Mouse (Mus musculus) intestine, embryonic 16.5 days (tissue): ENCODE data around the gene Ccnf. TPM values are rescaled to one million over a fixed set of nuclear protein-coding genes. Genes with fewer than 3 reads are reported as not detected.

Experiments
- ATAC-seq: fragments of 200-750 bp; cut with Nextera tagmentation; 2 replicates; pipeline ENCODE4 v1.8.0; 2017; ENCODE audit warnings: moderate TSS enrichment, moderate library complexity
- H3K27ac ChIP-seq: fragments of 300-500 bp; sonication (generic); 2 replicates; pipeline ENCODE4 v1.5.1; 2014; ENCODE audit warnings: mild to moderate bottlenecking, low read length
- H3K27me3 ChIP-seq: fragments of 300-500 bp; sonication (generic); replicated peaks from 2 replicates; pipeline ENCODE4 v1.6.1; 2014; ENCODE audit warnings: low read length, control low read depth, mixed read lengths; ENCODE audit not compliant: control insufficient read depth, insufficient read depth
- H3K36me3 ChIP-seq: fragments of 300-500 bp; sonication (generic); 2 replicates; pipeline ENCODE4 v1.6.1; 2014; ENCODE audit warnings: low read length, control low read depth; ENCODE audit not compliant: control insufficient read depth, insufficient read depth
- H3K4me1 ChIP-seq: fragments of 300-500 bp; sonication (generic); 2 replicates; pipeline ENCODE4 v1.6.1; 2014; ENCODE audit warnings: low read length, control low read depth, mixed read lengths; ENCODE audit not compliant: control insufficient read depth, insufficient read depth
- H3K4me2 ChIP-seq: fragments of 300-500 bp; sonication (generic); 2 replicates; pipeline ENCODE4 v1.6.1; 2014; ENCODE audit warnings: low read depth, low read length, control low read depth
- H3K4me3 ChIP-seq: fragments of 300-500 bp; sonication (generic); 2 replicates; pipeline ENCODE4 v1.5.1; 2014; ENCODE audit warnings: mild to moderate bottlenecking, low read length
- H3K9ac ChIP-seq: fragments of 300-500 bp; sonication (generic); 2 replicates; pipeline ENCODE4 v1.6.1; 2014; ENCODE audit warnings: low read depth, low read length
- H3K9me3 ChIP-seq: fragments of 300-500 bp; sonication (generic); 2 replicates; pipeline ENCODE4 v1.6.1; 2016; ENCODE audit warnings: low read length, control low read depth; ENCODE audit not compliant: control insufficient read depth
- WGBS: fragments of 180-500 bp; shearing (Covaris S2); extraction: QIAGEN DNeasy Blood & Tissue Kit; methylation state at CpG from one replicate; pipeline ENCODE4 v1.1.7; 2014; 5-methylcytosine and 5-hydroxymethylcytosine counted together
- polyA plus RNA-seq: library from polyadenylated mRNA; unstranded; fragments of >200 nt; fragmentation: Nextera tagmentation; extraction: Ambion mirVana; gene quantifications from 2 replicates; pipeline ENCODE4 v1.2.1, GENCODE M21; 2015

The Ccnf gene
- polyA plus RNA-seq, 1 experiment from 2014 or later, result 49.9 TPM

DNA sequence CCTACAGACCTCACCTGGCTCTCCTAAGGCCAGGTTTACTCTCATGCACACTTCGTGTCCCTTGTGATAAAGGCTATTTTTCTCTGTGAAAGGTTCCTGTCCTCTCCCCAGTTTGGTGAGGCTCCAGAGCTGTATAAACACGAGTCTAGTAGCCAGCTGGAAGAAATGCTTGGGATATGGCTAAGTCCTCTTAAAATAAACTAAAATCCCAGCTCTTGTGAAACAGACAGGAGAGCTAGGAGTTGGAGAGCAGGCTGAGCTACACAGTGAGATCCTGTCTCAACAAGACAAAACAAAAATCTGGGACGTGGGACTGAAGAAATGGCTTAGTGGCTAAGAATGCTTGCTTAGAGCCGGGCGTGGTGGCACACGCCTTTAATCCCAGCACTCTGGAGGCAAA lies 38.1 kb downstream of the Ccnf start:
- no peak for ATAC-seq
- H3K4me3 ChIP-seq, result no peak overlapping the region
- 53% methylated on average over 6 of the region's 6 CpGs for WGBS
- no peak overlapping the region for H3K9ac ChIP-seq
- H3K4me2 ChIP-seq, result no peak overlapping the region
- no peaks in the 10 kb centered on the region for H3K36me3 ChIP-seq
- H3K4me1 ChIP-seq, result peaks cover 47% of the 10 kb centered on the region
- 0 out of 2 replicates have a peak, but pooled peaks cover 5% of the 10 kb centered on the region for H3K27me3 ChIP-seq
- H3K27ac ChIP-seq, result peak overlapping the region; percentile 3; the same call in 1 of the 2 replicates
- no peaks in the 10 kb centered on the region for H3K9me3 ChIP-seq

DNA sequence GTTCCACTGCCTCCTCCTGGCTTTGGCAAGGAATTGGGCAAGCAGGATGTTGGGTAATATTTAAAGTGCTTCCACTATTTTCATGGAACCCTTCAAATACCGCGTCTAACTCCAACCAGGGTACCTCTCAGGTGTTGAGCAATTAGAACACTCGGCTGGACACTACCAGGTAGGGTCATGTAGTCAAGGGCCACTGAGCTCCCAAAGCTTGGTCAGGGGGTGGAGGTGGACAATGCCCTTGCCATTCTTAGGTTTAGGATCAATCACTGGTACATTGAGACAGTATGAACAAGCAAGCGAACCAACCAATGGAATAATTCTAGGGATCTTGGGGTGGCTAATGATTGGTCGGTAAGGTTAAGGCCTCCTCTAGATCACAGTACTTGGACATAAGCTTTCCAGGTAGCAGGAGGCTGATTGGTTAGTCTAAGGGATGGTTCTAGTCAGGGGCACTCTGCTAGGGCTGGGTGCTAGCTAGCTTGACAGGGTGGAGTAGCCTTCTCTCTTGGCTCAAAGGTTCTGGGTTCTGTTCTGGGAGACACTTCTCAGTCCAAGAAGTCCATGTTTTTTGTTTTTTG lies 38.8 kb downstream of the Ccnf start:
- WGBS, result 40% methylated on average over 5 of the region's 5 CpGs
- Histone ChIP-seq H3K9ac (no peak overlapping the region), H3K9me3 (no peaks in the 10 kb centered on the region), H3K4me1 (peaks cover 54% of the 10 kb centered on the region), H3K27ac (peak overlapping the region; percentile 3; the same call in 1 of the 2 replicates), H3K36me3 (no peaks in the 10 kb centered on the region), H3K4me2 (peak overlapping the region; percentile 90), H3K27me3 (peaks cover 10% of the 10 kb centered on the region; the same call in 1 of the 2 replicates), H3K4me3 (peak overlapping the region; percentile 45; the same call in 1 of the 2 replicates)
- no peak for ATAC-seq

DNA sequence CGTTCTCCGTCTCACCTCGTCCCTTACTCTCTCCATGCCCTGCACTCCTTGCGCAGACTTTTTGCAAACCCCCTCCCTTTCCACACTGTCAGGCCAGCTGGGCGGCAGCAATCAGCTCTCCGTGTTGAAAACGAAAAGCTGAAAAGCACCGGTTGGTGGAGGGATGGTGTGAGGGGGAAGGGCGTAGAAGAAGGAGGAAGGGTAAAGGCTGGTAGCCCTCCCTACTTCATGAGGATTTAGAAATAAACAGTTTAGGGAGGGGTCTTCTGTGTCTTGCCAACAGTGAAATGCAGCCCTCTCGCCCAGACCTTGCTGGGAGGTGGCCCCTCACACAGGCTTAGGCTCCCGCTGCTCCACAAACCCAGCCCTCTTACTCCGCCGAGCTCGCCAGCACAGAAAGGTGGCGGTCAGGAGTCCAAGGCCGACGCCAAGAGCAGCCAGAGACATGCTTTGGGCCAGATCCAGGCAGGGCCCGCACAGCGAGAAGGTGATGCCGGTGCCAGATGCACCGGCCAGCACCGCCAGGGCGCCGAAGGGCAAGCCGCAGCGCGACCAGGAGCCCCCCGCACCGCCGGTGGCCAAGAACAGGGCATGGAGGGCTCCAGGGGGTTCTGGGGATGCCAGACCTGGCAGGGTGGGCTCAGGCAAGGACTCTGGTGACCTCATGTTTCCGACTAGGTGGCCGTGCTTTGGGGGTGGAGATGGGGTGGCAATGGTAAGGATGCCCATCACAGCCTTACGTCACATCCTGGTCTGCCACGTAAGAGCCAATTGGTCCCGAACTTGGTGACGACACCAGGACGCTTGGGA lies 39.4 kb downstream of the Ccnf start:
- peak; percentile 21; the same call in 1 of the 2 replicates for ATAC-seq
- 5% methylated on average over 37 of the region's 37 CpGs for WGBS
- Histone ChIP-seq H3K27me3 (peaks cover 10% of the 10 kb centered on the region; the same call in 1 of the 2 replicates), H3K4me1 (peaks cover 61% of the 10 kb centered on the region), H3K9ac (peak overlapping the region; percentile 78), H3K4me3 (peak overlapping the region; percentile 45), H3K27ac (peak overlapping the region; percentile 63), H3K4me2 (peak overlapping the region; percentile 90), H3K9me3 (no peaks in the 10 kb centered on the region), H3K36me3 (no peaks in the 10 kb centered on the region)

DNA sequence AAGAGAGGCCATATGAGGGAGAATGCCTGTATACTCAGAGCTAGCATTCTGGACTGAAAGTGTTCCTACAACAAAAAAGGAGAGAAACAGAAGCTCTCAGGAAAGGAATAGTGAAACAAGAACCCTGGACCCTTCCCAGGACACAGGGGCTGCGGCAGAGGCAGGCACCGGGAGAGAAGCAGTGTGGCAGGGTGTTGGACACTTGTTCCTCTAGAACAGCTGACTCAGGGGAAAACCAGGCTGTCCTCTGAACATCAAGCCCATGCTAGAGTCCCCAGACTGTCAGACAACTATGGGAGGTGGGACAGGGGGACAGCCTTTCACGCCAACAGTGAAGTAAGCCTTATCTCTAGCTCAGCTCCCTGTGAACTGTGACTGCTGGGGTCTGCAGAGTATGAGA lies 40.7 kb downstream of the Ccnf start:
- no peaks in the 10 kb centered on the region for H3K36me3 ChIP-seq
- H3K4me2 ChIP-seq, result no peak overlapping the region
- H3K9me3 ChIP-seq, result no peaks in the 10 kb centered on the region
- no peak overlapping the region for H3K4me3 ChIP-seq
- 0 out of 2 replicates have a peak overlapping the region, but pooled peaks have one; percentile 1 for H3K9ac ChIP-seq
- H3K4me1 ChIP-seq, result peaks cover 73% of the 10 kb centered on the region
- ATAC-seq, result no peak
- WGBS, result 81% methylated on average over 3 of the region's 3 CpGs
- H3K27ac ChIP-seq, result peak overlapping the region; percentile 28; the same call in 1 of the 2 replicates
- peaks cover 10% of the 10 kb centered on the region; the same call in 1 of the 2 replicates for H3K27me3 ChIP-seq

DNA sequence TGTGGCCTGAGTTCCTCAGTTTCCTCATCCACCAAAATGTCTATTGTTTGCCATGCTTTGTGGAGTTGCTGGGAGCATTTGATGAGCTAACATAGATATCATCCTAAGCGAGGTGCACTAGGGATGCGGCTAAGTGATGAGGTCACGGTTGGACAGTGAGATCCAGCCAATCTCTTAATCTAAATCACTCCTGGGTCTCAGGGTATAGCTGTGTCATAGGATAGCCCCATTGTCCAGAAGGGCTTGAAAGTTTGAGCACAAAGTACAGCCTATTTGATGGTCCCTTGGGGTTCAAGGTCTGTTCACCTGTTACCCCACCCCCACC lies 41.4 kb downstream of the Ccnf start:
- peaks cover 10% of the 10 kb centered on the region; the same call in 1 of the 2 replicates for H3K27me3 ChIP-seq
- WGBS, result 77% methylated on average over 3 of the region's 3 CpGs
- no peak for ATAC-seq
- H3K4me2 ChIP-seq, result peak overlapping the region; percentile 97; the same call in 1 of the 2 replicates
- H3K4me1 ChIP-seq, result peaks cover 75% of the 10 kb centered on the region
- peak overlapping the region; percentile 92 for H3K27ac ChIP-seq
- H3K9me3 ChIP-seq, result no peaks in the 10 kb centered on the region
- no peak overlapping the region for H3K9ac ChIP-seq
- H3K36me3 ChIP-seq, result no peaks in the 10 kb centered on the region
- no peak overlapping the region for H3K4me3 ChIP-seq

DNA sequence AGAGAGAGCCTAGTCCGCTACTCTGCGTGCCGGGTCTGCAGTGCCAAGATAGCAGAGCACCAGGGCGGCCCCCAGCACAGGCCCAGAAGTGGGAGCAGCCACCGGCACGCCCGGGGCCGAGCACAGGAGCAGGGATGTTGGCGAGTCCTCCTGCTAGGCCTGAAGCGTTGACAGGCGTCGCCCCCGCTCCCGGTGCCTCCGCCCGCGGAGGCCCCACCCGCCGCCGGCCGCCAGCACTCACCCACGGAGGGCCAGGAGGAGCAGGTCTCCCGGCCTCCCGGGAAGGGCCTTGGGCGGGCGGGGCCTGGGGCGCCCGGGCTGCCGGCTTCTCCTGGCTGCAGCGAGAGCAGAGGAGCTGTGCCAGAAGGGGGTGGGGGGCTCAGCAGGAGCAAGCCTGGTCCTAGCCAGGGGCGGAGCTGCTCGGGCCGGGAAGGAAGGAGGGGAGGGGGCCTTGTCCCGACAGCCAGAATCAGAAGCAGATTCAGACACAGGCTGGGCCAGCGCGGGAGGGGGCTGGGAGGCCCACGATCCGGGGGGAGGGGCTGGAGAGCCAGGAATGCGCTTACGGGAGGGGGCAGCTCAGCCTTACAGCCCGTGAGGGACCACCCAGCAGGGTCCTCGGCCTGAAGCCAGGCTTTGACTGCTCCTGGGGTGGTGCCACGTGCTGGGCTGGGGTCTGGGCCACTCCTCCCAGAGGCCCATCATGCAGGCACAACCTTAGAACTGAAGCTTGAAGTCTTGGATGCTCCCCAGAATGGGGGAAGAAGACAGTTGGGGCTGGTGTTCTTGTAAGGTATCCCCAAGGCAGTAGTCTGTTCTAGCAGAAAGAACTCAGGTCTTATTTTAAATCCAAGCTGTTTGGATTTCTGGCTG lies 42.0 kb downstream of the Ccnf start, which contains the start of gene Ntn3:
Gene Ntn3, minus strand, starts transcription at position 489 of the 873 bp plus-strand sequence.
- WGBS, result 2% methylated on average over 43 of the region's 43 CpGs
- no peaks in the 10 kb centered on the region for H3K36me3 ChIP-seq
- peaks cover 10% of the 10 kb centered on the region; the same call in 1 of the 2 replicates for H3K27me3 ChIP-seq
- H3K9ac ChIP-seq, result peak within 1 kb of the TSS; percentile 82
- H3K4me3 ChIP-seq, result peak within 1 kb of the TSS; percentile 66
- H3K9me3 ChIP-seq, result no peaks in the 10 kb centered on the region
- peaks cover 81% of the 10 kb centered on the region for H3K4me1 ChIP-seq
- peak within 1 kb of the TSS; percentile 97 for H3K4me2 ChIP-seq
- ATAC-seq, result peak; percentile 52
- H3K27ac ChIP-seq, result peak within 1 kb of the TSS; percentile 92

DNA sequence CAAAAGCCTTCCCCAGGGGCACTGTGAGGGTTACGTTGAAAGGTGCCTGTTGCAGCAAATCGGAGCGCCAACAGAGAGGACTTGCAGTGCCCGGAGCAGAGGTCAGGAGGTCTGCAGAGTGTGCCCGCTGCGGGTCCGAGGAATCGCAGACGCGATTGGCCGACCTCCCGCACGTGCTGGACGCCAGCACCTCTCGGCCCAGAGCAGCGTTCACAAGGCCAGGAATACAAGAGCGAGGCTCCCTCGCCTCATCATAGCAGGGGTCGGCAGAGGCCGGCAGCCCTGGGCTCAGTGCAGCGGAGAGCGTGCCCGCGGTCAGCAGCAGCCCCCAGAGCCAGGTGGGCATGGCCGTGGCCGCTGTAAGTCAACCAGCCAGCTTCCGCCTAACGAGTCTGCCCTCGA lies 42.6 kb downstream of the Ccnf start:
- Histone ChIP-seq H3K36me3 (no peaks in the 10 kb centered on the region), H3K27ac (peak overlapping the region; percentile 92), H3K4me1 (peaks cover 85% of the 10 kb centered on the region), H3K9ac (peak overlapping the region; percentile 82), H3K4me3 (peak overlapping the region; percentile 66), H3K9me3 (no peaks in the 10 kb centered on the region), H3K27me3 (peaks cover 10% of the 10 kb centered on the region; the same call in 1 of the 2 replicates), H3K4me2 (peak overlapping the region; percentile 97)
- WGBS, result 12% methylated on average over 29 of the region's 29 CpGs
- ATAC-seq, result 0 out of 2 replicates have a peak, but pooled peaks have one; percentile 0

DNA sequence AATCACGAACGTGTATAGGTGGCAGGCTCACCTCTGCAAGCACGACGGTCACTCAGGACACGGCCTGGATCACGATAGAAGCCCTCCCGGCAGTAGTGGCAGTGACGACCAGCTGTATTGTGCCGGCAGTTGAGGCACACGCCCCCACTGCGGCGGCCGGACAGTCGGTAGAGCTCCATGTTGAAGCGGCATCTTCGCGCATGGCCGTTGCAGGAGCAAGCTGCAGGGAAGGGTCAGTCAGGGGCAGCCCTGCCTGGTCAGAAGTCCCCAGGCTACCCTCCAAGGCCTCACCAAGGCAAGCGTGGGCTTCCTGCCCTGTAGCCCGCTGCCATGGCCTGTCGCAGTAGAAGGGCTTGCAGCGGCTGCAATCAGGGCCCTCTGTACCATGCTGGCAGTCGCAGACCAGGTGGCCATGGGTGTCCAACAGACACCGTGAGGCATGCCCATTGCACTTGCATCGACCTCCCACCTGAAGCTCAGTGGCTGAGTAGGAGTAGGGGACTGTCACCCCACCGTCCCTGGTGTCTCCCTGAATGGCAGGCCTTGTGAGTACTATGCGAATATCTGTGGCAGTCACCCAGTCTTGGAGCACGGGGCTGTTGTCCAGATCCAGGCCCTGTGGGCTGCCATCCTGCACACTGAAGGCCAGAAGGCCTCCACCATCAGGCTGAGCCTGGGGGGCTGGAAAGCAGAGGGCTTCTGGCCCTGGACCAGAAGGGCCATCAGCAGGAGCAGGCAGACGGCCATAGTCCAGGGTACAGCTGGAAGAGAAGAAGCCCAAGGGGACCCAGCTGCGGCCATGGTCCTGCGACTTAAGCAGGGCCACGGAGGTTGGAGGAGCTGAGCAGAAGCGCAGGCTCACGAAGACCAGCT lies 43.3 kb downstream of the Ccnf start:
- 63% methylated on average over 34 of the region's 34 CpGs for WGBS
- Histone ChIP-seq H3K27ac (peak overlapping the region; percentile 92), H3K27me3 (peaks cover 10% of the 10 kb centered on the region; the same call in 1 of the 2 replicates), H3K4me1 (peaks cover 88% of the 10 kb centered on the region), H3K36me3 (no peaks in the 10 kb centered on the region), H3K4me3 (peak overlapping the region; percentile 66), H3K9me3 (no peaks in the 10 kb centered on the region), H3K9ac (peak overlapping the region; percentile 82), H3K4me2 (peak overlapping the region; percentile 97)
- ATAC-seq, result no peak
